Mouse (Mus musculus) inflammation-experienced regulatory T-cells, adult 6 months (primary cell): ENCODE results near the gene Nubpl. TPM values are rescaled to one million over a fixed set of nuclear protein-coding genes. Genes with fewer than 3 reads are reported as not detected.

Experiments used
- ATAC-seq: one replicate; pipeline ENCODE4 v1.8.0; 2017
- polyA plus RNA-seq, 3 experiments: library from polyadenylated mRNA; unstranded; fragments of 100-300 nt; shearing (Covaris generic); gene quantifications; one replicate each; pipeline ENCODE4 v1.2.1; 2017

The Nubpl gene
- polyA plus RNA-seq, 3 experiments from 2014 or later: 3.8 to 6.7 (median 6.6) TPM

GRCm38 (mm10) chr12:52335142-52335765, 237.7 kb downstream of the Nubpl start:
- ATAC-seq: no peak

DNA sequence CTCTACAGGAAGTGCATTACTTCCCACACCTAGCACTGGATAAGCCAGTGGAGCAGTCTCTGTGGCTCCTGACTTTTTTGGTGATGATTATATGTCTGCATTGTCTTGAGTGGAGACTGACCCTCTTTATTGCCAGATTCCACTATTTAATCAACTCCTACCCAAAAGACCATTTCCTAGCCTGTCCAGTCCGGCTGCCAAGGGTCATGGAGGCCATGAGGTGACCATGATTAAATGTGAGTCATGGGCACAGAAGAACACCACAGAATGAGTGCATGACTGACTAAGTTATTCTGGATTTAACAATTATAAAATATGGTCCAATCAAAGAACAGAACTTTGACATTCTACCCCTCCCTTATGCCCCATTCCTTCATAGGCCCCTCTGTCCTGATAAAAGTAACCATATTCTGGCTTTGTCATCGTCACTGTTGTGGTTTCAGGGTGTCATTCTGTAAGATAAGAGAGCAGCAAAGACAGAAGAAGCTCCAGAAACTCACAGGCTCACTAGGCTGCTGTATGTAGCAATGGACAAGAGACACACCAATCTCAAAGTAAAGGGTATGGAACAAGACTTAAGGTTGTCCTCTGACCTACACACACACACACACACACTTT, 240.7 kb downstream of the Nubpl start:
- ATAC-seq: no peak

DNA sequence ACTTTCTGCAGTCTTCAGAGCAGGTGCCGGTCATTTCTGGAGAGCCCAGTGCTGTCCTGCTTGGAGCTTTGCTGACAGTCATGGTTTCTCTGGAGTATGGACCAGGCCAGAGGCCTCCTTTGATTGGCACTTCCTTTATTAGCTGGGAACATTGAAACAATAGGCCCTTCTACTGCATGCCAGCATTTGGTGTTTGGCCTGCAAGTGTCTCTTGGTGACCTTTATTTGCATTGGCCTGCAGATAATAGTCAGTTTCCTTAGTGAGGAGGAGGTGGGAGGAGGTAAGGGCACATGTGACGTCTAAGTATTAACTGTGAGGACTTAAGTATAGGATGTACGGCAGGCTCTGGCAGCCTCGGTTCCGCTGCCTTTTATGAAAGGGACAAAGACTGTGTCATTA, 249.1 kb downstream of the Nubpl start:
- ATAC-seq: no peak

DNA sequence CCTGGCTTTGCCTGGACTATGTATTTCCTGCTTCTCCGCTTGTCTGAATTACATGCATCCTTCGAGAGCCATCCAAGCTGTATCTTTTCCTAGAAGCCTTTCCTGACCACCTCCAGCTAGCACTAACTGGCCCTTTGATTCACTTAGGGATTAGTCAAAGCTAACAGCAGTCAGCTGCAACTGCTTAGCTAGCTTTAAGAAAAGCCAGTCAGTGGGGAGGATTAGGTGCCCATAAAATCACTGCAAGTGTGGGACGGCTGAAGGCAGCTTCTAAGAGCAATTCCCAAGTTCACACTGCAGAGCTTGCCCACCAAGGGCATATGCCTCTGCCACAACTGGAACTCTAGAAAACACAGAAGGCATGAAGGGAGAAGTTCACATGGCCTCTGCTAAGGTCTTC, 252.7 kb downstream of the Nubpl start:
- no peak for ATAC-seq

- no peak for ATAC-seq
Observed at GRCm38 (mm10) chr12:52359484-52359883, 261.9 kb downstream of the Nubpl start.

GRCm38 (mm10) chr12:52360136-52360535, 262.6 kb downstream of the Nubpl start:
- no peak for ATAC-seq

GRCm38 (mm10) chr12:52361198-52361597, 263.7 kb downstream of the Nubpl start:
- ATAC-seq: no peak

Other genes starting within 250 kb of the Nubpl start
- 10 to 100 TPM in 2 of 3 experiments, 1 to 10 TPM in 1; 6.1 to 13.0 (median 12.7) TPM for gene Heatr5a, start 126.4 kb upstream of the Nubpl start, polyA plus RNA-seq
- gene Dtd2, start 91.2 kb upstream of the Nubpl start, polyA plus RNA-seq: 10 to 100 TPM in 2 of 3 experiments, 1 to 10 TPM in 1; 9.9 to 18.0 (median 16.6) TPM
- gene Gpr33, start 69.7 kb upstream of the Nubpl start, polyA plus RNA-seq: not detected